ENCODE assay signal across 10 mouse cellular contexts in genomic region chr4:83314261-83314793, GRCm38 (mm10). TPM values are rescaled to one million over a fixed set of nuclear protein-coding genes. Genes with fewer than 3 reads are reported as not detected.
DNase-seq lines count a peak whose midpoint lies in the region; ATAC-seq and TF ChIP-seq lines count a peak whose summit lies in the region.
"Had no signal": no experiment of that assay in that cellular context is flagged by ENCODE, and none has a peak within 500 bp of the region (broad histone marks: within the 10 kb centered on the region; RNA-seq: fewer than 3 reads in every experiment).

No protein-coding gene starts in this region.

- H3K27me3 ChIP-seq in midbrain, embryonic 11.5 days (ENCODE audit: control insufficient read depth, insufficient read depth, low read length): no peaks in the 10 kb centered on the region
- H3K27me3 ChIP-seq in midbrain, embryonic 10.5 days (ENCODE audit: low read depth, poor library complexity, severe bottlenecking): no peaks in the 10 kb centered on the region
- peaks cover 2% of the 10 kb centered on the region for H3K27me3 ChIP-seq in megakaryocyte, embryonic 14.5 days (replicated peaks)
- no peaks in the 10 kb centered on the region for H3K27me3 ChIP-seq in forebrain, embryonic 10.5 days (ENCODE audit: poor library complexity, severe bottlenecking)

- no peak overlapping the region for H3K9ac ChIP-seq in midbrain, embryonic 11.5 days (ENCODE audit: low read length)

- no peaks in the 10 kb centered on the region for H3K4me1 ChIP-seq in midbrain, embryonic 11.5 days (ENCODE audit: control insufficient read depth, insufficient read depth, low read length)
- H3K4me1 ChIP-seq in midbrain, embryonic 10.5 days: peaks cover 8% of the 10 kb centered on the region; the same call in 1 of the 2 replicates
- peaks cover 2% of the 10 kb centered on the region; the same call in 1 of the 2 replicates for H3K4me1 ChIP-seq in bone marrow, adult 2 months (ENCODE audit: control insufficient read depth, insufficient read depth, low read length)
- H3K4me1 ChIP-seq in megakaryocyte, embryonic 14.5 days: peaks cover 65% of the 10 kb centered on the region
- H3K4me1 ChIP-seq in forebrain, embryonic 10.5 days: no peaks in the 10 kb centered on the region

- no peak overlapping the region for H3K4me3 ChIP-seq in midbrain, embryonic 11.5 days (ENCODE audit: low read depth, low read length)
- H3K4me3 ChIP-seq in midbrain, embryonic 10.5 days: no peak overlapping the region
- no peak overlapping the region for H3K4me3 ChIP-seq in bone marrow, adult 2 months (replicated peaks; ENCODE audit: control insufficient read depth, low read depth, low read length)
- peak overlapping the region; percentile 59 for H3K4me3 ChIP-seq in megakaryocyte, embryonic 14.5 days (replicated peaks)
- no peak overlapping the region for H3K4me3 ChIP-seq in forebrain, embryonic 10.5 days

- H3K27ac ChIP-seq in midbrain, embryonic 11.5 days (ENCODE audit: low read depth, low read length): no peak overlapping the region
- no peak overlapping the region for H3K27ac ChIP-seq in midbrain, embryonic 10.5 days (replicated peaks)
- H3K27ac ChIP-seq in bone marrow, adult 2 months (ENCODE audit: control insufficient read depth, insufficient read depth, low read depth, low read length, poor library complexity): peak overlapping the region; percentile 8
- no peak overlapping the region for H3K27ac ChIP-seq in forebrain, embryonic 10.5 days

- H3K4me2 ChIP-seq in midbrain, embryonic 11.5 days: no peak overlapping the region

- no peak for TF ChIP-seq CTCF in bone marrow, adult 2 months (IDR thresholded peaks at IDR 0.05; ENCODE audit: control insufficient read depth, insufficient read depth, low read length)

- 85% methylated on average over 7 of the region's 7 CpGs for WGBS in midbrain, embryonic 11.5 days
- WGBS in midbrain, embryonic 10.5 days: 93% methylated on average over 7 of the region's 7 CpGs
- 61% methylated on average over 7 of the region's 7 CpGs for WGBS in bone marrow, adult 2 months
- 92% methylated on average over 7 of the region's 7 CpGs for WGBS in forebrain, embryonic 10.5 days

- no peak for ATAC-seq in midbrain, embryonic 11.5 days (ENCODE audit: low FRiP score)

- no peaks in the 10 kb centered on the region for H3K9me3 ChIP-seq in midbrain, embryonic 11.5 days (ENCODE audit: control insufficient read depth, low read length)
- H3K9me3 ChIP-seq in midbrain, embryonic 10.5 days (replicated peaks): no peaks in the 10 kb centered on the region
- H3K9me3 ChIP-seq in megakaryocyte, embryonic 14.5 days: no peaks in the 10 kb centered on the region
- no peaks in the 10 kb centered on the region for H3K9me3 ChIP-seq in forebrain, embryonic 10.5 days

- TF ChIP-seq POLR2A in bone marrow, adult 2 months (IDR thresholded peaks at IDR 0.05; ENCODE audit: borderline replicate concordance, control insufficient read depth, low read depth, low read length): no peak

- peak; percentile 81 for DNase-seq in midbrain, embryonic 11.5 days (ENCODE audit: low spot score, missing footprints)
- no peak for DNase-seq in midbrain, embryonic 10.5 days (ENCODE audit: low spot score)
- peak; percentile 44 for DNase-seq in thymus, postnatal 25 days
- DNase-seq in urinary bladder, postnatal 36 days (ENCODE audit: low spot score in 2 of 2): no peak
- DNase-seq in forebrain, embryonic 10.5 days (ENCODE audit: extremely low spot score, low spot score): no peak
- DNase-seq: heart, postnatal 4 days; lung, postnatal 14 days; retina, postnatal 1 day had no signal

- no peaks in the 10 kb centered on the region for H3K36me3 ChIP-seq in midbrain, embryonic 11.5 days (ENCODE audit: control insufficient read depth, insufficient read depth, low read length)
- H3K36me3 ChIP-seq in midbrain, embryonic 10.5 days: no peaks in the 10 kb centered on the region
- peaks cover 16% of the 10 kb centered on the region for H3K36me3 ChIP-seq in megakaryocyte, embryonic 14.5 days (replicated peaks; ENCODE audit: low read length)
- no peaks in the 10 kb centered on the region for H3K36me3 ChIP-seq in forebrain, embryonic 10.5 days (replicated peaks)

RNA-seq across cellular contexts. Expression of gene Ttc39b, which starts 9.7 kb away (rescaled TPM):
- 1.9 and 2.1 TPM in 2 replicates for polyA plus RNA-seq in midbrain, embryonic 11.5 days (2014; fragmentation: Nextera tagmentation; extraction: Ambion mirVana)
- polyA plus RNA-seq in midbrain, embryonic 10.5 days (2016; fragmentation: Nextera tagmentation; extraction: Ambion mirVana): 1.8 and 2.6 TPM in 2 replicates
- polyA plus RNA-seq in bone marrow, adult 2 months (2011; ENCODE audit: insufficient read depth, insufficient read length, low replicate concordance, missing spikeins): 5.2 and 8.2 TPM in 2 replicates
- 2.4 TPM in 1 of 2 replicates, not detected in the other for polyA plus RNA-seq in megakaryocyte, embryonic 14.5 days (2012; ENCODE audit: insufficient read depth, low replicate concordance)
- polyA plus RNA-seq in forebrain, embryonic 10.5 days (2016; fragmentation: Nextera tagmentation; extraction: Ambion mirVana): 1.7 and 3.1 TPM in 2 replicates

Comparison
In these comparisons a context has a peak if more than half of its experiments do, and no peak if none do; other contexts are left out.
1. DNase-seq: peak in midbrain, embryonic 11.5 days (single experiment) and thymus, postnatal 25 days (single experiment); none in midbrain, embryonic 10.5 days (single experiment), urinary bladder, postnatal 36 days (0 of 2) and forebrain, embryonic 10.5 days (single experiment).